Mouse (Mus musculus) MEL (cell line): Measurements from ENCODE around the gene Ccdc57.

Experiments used
- BHLHE40 ChIP-seq: IDR thresholded peaks from 2 replicates; pipeline ENCODE4 v1.6.1; 2012; ENCODE audit warnings: low read depth, mild to moderate bottlenecking, inconsistent platforms, low read length, improper control_type of control experiment, borderline replicate concordance
- CTCF ChIP-seq, 3 experiments: IDR thresholded peaks in 2 of 3; conservative IDR thresholded peaks in 1 of 3; 2 replicates each; pipeline ENCODE4 v1.5.1; 2011 to 2012; ENCODE audit warnings: low read length in 3 of 3, low read depth in 2 of 3, mild to moderate bottlenecking in 2 of 3, improper control_type of control experiment in 1 of 3, inconsistent platforms in 1 of 3, mixed read lengths in 1 of 3, moderate library complexity in 1 of 3; ENCODE audit not compliant: control insufficient read depth in 1 of 3, insufficient read depth in 1 of 3, poor library complexity in 1 of 3, severe bottlenecking in 1 of 3
- MAFK ChIP-seq: IDR thresholded peaks from 2 replicates; pipeline ENCODE4 v1.6.1; 2011; ENCODE audit warnings: low read depth, mild to moderate bottlenecking, low read length, improper control_type of control experiment, borderline replicate concordance
- MEF2A ChIP-seq: IDR thresholded peaks from 2 replicates; pipeline ENCODE4 v1.6.1; 2014; ENCODE audit warnings: low read depth, mild to moderate bottlenecking, inconsistent platforms, low read length, improper control_type of control experiment; ENCODE audit not compliant: poor library complexity, insufficient replicate concordance, severe bottlenecking; ENCODE audit errors: extremely low read depth
- POLR2A ChIP-seq, 2 experiments: IDR thresholded peaks; 2 replicates each; pipeline ENCODE4 v1.6.1; 2011 to 2012; ENCODE audit warnings: low read length in 2 of 2, mild to moderate bottlenecking in 2 of 2, control low read depth in 1 of 2, improper control_type of control experiment in 1 of 2, low read depth in 1 of 2, moderate library complexity in 1 of 2; ENCODE audit not compliant: control insufficient read depth in 1 of 2, insufficient read depth in 1 of 2, poor library complexity in 1 of 2
- POLR2AphosphoS5 ChIP-seq: IDR thresholded peaks from 2 replicates; pipeline ENCODE4 v1.6.1; 2012; ENCODE audit warnings: low read depth, borderline replicate concordance, mild to moderate bottlenecking, inconsistent platforms, low read length, moderate library complexity, mixed read lengths
- RCOR1 ChIP-seq: IDR thresholded peaks from 2 replicates; pipeline ENCODE4 v1.6.1; 2012; ENCODE audit warnings: low read depth, mild to moderate bottlenecking, inconsistent platforms, low read length, improper control_type of control experiment
- TAL1 ChIP-seq: IDR thresholded peaks from 2 replicates; pipeline ENCODE4 v1.6.1; 2012; ENCODE audit warnings: mild to moderate bottlenecking, inconsistent platforms, low read length, moderate library complexity, mixed read lengths
- TCF12 ChIP-seq: IDR thresholded peaks from 2 replicates; pipeline ENCODE4 v1.6.1; 2014; ENCODE audit warnings: low read depth, mild to moderate bottlenecking, inconsistent platforms, low read length, improper control_type of control experiment, moderate library complexity
- USF1 ChIP-seq: IDR thresholded peaks from 2 replicates; pipeline ENCODE4 v1.6.1; 2014; ENCODE audit warnings: low read depth, mild to moderate bottlenecking, inconsistent platforms, low read length, improper control_type of control experiment, moderate library complexity
- ZKSCAN1 ChIP-seq: IDR thresholded peaks from 2 replicates; pipeline ENCODE4 v1.6.1; 2012; ENCODE audit warnings: low read depth, mild to moderate bottlenecking, inconsistent platforms, low read length, improper control_type of control experiment, moderate library complexity
- ZNF384 ChIP-seq: IDR thresholded peaks from 2 replicates; pipeline ENCODE4 v1.6.1; 2012; ENCODE audit warnings: low read depth, mild to moderate bottlenecking, inconsistent platforms, low read length, improper control_type of control experiment

DNA sequence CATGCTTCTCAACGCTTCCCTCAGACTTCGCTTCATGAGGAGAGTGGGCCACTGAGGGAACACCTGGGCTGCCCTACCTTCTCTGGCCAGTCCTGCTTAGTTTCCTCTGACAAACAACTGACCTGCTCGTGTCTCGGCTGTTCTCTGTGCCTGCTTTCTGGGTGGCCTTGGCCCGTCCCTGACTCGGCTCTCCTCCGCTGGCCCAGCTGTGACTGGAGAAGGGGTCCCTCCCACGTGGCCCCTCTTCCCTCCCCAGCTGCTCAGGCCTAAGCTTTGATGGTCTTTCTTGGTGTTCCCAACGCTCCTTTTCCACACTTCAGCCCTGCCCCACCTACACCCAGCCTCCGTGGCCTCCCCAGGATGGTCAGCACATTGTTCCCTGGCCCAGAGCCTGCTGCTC is 69.9 kb downstream of the Ccdc57 start:
- TF ChIP-seq POLR2A (IDR thresholded peaks at IDR 0.05; ENCODE audit: control insufficient read depth in 1 of 2, insufficient read depth in 1 of 2, low read depth in 1 of 2, low read length in 2 of 2, poor library complexity in 1 of 2) (no peak), ZKSCAN1 (no peak), POLR2AphosphoS5 (no peak), CTCF (IDR thresholded peaks at IDR 0.05 in 2 of 3, conservative IDR thresholded peaks at IDR 0.05 in 1 of 3; ENCODE audit: control insufficient read depth in 1 of 3, insufficient read depth in 1 of 3, low read depth in 2 of 3, low read length in 3 of 3, poor library complexity in 1 of 3, severe bottlenecking in 1 of 3) (no peak), MEF2A (no peak), RCOR1 (no peak), ZNF384 (no peak), MAFK (no peak), TCF12 (no peak), USF1 (no peak), TAL1 (no peak), BHLHE40 (no peak)
